Mouse (Mus musculus) cerebellum, adult 11 months (tissue): ENCODE data around the gene Slc24a4.
"Not testable (repeated sequence)": the region's sequence is repeated elsewhere in the genome, so short reads cannot be mapped to it uniquely, and the experiment has no call there.

ENCODE experiments used
- DNase-seq: peaks from one replicate; pipeline ENCODE4 v3.0.0; 2022

The Slc24a4 gene

DNA sequence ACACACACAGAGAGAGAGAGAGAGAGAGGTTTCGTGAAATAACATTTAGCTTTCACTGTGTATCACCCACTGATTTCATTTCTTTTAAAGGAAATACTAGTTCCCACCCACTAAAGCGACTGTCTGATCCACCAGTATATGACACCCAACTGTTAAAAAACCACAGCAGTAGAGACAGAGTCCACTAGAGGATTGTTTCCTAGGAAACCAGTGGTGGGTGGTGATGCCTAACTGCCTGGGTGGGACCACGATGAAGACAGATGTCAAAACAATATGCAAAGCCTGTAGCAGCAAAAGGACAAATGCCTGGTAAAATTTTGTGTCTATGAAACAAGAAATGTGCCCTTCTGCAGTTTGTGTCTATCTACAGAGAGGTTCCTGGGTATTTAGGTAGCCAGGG is 122.5 kb downstream of the Slc24a4 start:
- DNase-seq = no peak

GRCm38 (mm10) chr12:102251985-102252384 is 123.5 kb downstream of the Slc24a4 start:
- no peak for DNase-seq

DNA sequence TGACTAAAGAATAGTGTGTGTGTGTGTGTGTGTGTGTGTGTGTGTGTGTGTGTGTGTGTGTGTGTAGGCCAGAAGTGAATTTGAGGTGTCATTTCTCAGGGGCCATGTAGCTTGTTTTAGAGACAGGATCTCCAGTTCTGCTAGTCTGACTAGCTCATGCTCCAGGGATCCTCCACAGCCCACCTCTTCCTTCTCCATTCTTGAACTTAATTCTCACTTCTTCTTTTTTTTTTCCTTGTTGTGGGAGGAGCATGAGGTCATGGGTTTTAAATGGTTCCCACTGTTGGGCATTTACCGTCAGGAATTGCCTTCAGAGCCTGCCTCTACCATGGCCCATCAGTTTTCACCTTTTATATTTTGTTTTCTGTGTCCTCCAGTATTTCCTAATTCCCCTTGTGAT is 124.0 kb downstream of the Slc24a4 start:
- DNase-seq = no peak

DNA sequence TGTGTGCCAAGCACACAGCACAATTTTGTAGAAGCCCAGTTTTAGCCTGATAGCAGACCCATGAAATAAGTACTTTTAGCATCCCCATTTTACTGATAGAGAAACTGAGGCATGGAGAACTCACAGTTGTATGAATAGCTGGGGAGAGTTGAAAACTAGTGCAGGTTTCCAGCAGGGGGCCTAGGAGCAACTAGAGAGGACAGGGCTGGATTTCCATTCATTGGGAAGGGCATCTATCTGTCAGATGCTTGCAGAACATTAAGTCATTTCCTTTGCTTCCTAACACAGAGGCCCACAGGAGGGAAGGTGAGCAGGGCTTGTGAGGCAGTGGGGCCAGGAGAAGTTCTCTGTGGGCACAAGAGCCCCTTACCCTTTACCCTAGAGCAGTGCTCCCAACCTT is 126.5 kb downstream of the Slc24a4 start:
- no peak for DNase-seq

DNA sequence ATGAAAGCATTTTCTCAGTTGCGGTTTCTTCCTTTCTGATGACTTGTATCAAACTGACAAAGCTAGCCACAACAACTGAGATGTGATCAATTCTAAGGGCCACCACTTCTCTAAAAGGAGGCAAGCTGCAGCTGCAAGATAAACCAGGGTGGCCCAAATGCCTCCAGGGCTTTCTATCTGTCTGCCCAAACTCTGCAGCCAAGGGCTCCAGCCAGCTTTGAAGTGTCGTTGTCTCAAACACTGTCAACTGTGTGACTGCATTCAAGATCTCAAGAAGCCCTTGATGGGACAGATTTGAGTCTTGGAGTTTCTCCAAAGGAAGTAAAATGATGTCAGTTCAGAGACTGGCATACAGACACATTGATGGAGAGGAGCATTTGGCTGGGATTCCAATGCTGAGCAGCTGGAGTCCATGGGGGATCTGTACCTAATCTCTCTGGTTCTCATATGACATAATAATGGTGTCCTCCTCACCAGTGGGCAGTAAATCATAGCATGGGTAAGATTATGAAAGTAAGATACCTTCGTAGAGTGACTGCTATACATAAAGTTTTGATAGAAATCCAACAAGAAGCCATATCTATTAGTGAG is 130.1 kb downstream of the Slc24a4 start:
- no peak for DNase-seq

GRCm38 (mm10) chr12:102261933-102262396 is 133.4 kb downstream of the Slc24a4 start:
- DNase-seq = no peak

DNA sequence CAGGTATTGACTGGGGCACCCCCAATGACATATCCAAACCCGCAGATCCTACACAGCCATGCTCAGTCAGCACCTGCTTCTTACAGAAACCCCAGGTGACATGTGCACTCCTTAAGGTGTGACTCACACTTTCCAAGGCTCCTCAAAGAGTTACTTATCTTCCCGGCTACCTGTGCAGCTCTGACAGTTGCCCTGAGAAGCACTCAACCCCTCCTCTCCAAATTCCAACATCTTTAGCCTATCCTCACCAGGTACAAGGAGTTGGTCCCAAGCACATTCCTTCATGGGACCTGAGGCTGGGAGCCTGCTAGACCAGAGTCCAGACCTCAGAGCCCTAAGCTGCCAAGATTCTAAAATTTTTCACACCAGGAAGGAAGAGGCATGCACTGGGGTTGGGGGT is 134.3 kb downstream of the Slc24a4 start:
- DNase-seq = no peak

- no peak for DNase-seq
These were observed 134.7 kb downstream of the Slc24a4 start for GRCm38 (mm10) chr12:102263249-102263648.

GRCm38 (mm10) chr12:102266433-102266832 is 137.9 kb downstream of the Slc24a4 start:
- DNase-seq = no peak

- no peak for DNase-seq
These were observed 140.6 kb downstream of the Slc24a4 start for GRCm38 (mm10) chr12:102269144-102269543.

- DNase-seq = no peak
These were observed 142.4 kb downstream of the Slc24a4 start for GRCm38 (mm10) chr12:102270776-102271405.

DNA sequence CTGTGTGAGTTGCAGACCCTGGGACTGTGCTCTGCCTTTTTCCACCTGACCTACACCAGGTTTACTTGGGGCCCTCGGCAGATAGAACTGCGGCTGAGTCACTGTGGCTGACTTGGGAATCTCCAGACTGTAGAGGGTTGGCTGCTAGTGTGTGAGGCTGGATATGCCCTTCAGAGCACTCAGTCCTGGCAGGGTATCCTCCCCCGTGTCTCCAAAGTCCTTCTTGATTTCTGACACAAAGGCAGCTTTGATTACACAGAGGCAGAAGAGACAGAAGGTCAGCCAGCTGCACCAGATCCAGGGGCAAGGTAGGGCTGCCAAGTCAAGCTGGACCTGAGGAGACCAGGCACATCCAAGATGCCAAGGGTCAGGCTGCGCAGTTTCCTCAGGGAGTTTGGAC is 142.9 kb downstream of the Slc24a4 start:
- DNase-seq = no peak

DNA sequence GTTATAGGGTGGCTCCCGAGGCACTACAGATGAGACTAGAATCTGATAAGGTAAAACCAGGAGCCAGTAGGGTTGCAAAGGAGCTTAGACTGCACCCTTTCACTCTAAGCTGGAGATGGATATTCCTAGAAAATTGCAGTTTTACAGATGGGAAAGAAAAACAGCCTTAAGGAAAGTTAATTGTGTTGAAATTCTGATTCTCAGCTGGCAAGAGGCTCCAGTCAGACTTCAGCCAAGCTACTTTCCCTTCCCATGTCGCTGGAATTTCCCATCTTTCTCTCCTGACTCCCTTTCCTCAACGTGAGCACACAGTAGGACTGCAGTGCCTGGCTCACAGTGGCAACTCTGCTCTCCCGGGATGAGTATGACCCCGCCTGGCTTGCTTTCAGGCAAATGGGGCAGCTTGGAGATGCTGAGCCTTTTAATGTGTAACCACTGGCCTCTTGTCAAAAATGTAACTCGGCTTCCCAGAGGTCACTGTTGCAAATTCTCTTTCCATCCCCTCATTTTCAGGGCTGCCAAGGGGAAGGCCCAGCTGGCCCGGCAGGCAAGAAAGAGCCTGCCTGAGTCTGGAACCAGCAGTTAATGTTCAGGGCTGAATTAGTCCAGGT is 147.4 kb downstream of the Slc24a4 start:
- DNase-seq = no peak

- not testable (repeated sequence) for DNase-seq
These were observed 151.8 kb downstream of the Slc24a4 start for GRCm38 (mm10) chr12:102280290-102280689.

GRCm38 (mm10) chr12:102280867-102281503 is 152.5 kb downstream of the Slc24a4 start:
- no peak for DNase-seq

GRCm38 (mm10) chr12:102282126-102282525 is 153.6 kb downstream of the Slc24a4 start:
- DNase-seq = no peak

- DNase-seq = peak; percentile 9
These were observed 154.4 kb downstream of the Slc24a4 start, which contains the start of gene Rin3 for GRCm38 (mm10) chr12:102282763-102283482. Gene Rin3 (plus strand): TSS chr12:102283048.

GRCm38 (mm10) chr12:102283483-102284266 is 155.1 kb downstream of the Slc24a4 start:
- DNase-seq = peak; percentile 18

DNA sequence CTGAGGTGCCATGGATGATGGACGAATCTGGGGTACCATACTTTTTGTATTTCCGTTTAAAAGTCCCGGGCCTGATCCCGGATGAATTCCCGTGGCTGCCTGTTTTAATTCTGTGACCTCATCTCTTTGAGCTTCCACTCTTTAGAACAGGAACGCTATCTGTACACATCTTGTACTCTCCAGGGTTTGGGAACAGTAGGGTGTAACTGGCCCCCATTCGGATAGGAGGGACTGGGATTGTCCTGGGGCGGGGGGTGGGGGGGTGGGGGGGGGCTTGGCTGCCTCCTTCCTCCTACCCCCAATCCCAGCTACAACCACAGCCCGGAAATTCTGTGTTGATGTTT is 155.7 kb downstream of the Slc24a4 start:
- DNase-seq = no peak

DNA sequence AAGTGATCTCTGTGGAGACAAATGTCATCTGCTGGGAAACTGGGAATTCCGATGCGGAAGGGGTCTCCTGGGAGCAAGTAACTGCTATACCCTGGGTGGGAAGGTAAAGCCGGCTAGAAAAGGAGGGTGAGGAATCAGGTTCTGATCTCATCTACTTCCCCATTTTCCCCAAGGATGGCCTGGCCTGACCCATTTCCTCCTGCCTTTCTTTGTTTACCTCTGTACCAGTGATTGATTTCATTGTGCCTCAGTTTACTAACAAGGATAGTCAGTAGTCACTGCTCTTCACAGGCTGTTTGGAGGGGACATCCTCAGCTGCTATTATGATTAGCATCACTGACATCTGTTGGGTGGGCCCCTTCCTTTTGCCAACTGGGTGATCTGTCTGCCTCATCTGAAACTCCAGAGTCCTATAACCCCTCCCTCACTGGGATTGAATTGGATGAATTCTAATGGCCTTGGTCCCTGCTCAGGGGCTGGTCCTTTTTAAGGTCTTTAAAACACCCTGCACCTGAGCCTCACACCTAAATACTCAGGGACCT is 156.2 kb downstream of the Slc24a4 start:
- no peak for DNase-seq

DNA sequence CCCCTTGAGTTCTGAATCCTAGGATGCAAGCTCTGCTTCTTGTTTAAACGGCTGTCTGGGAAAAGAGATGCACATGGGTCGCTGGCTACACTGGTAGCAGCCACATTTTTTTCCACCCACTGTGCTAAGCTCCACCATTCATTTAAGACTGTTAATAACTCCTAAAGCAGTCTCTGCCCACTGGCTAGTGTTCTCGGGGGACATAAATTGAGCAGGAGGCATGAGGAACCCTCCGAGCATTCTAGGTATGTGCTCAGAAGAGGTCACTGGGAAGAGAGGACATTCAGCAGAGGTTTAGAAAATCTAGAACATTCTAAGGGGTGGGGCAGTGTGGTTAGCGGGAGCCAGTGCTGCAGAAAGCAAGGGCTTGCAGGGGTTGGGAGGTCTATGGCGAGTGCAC is 156.8 kb downstream of the Slc24a4 start:
- no peak for DNase-seq

GRCm38 (mm10) chr12:102285779-102286178 is 157.2 kb downstream of the Slc24a4 start:
- DNase-seq = no peak
